Mouse (Mus musculus) embryonic facial prominence, embryonic 10.5 days (tissue): Measurements from ENCODE around the gene Gpalpp1. TPM values are rescaled to one million over a fixed set of nuclear protein-coding genes. Genes with fewer than 3 reads are reported as not detected.

Experiments used
- DNase-seq: peaks from one replicate; pipeline ENCODE4 v3.0.0-alpha.2; 2017; ENCODE audit warnings: low spot score
- H3K27ac ChIP-seq: fragments of 300-500 bp; sonication (generic); replicated peaks from 2 replicates; pipeline ENCODE4 v1.5.1; 2016; ENCODE audit warnings: mild to moderate bottlenecking
- H3K27me3 ChIP-seq: fragments of 300-500 bp; sonication (generic); replicated peaks from 2 replicates; pipeline ENCODE4 v1.6.1; 2016; ENCODE audit warnings: low read depth, mild to moderate bottlenecking; ENCODE audit not compliant: poor library complexity, severe bottlenecking
- H3K36me3 ChIP-seq: fragments of 300-500 bp; sonication (generic); replicated peaks from 2 replicates; pipeline ENCODE4 v1.6.1; 2016; ENCODE audit warnings: mild to moderate bottlenecking, moderate library complexity
- H3K4me1 ChIP-seq: fragments of 300-500 bp; sonication (generic); 2 replicates; pipeline ENCODE4 v1.6.1; 2016
- H3K4me3 ChIP-seq: fragments of 300-500 bp; sonication (generic); 2 replicates; pipeline ENCODE4 v1.5.1; 2016; ENCODE audit warnings: mild to moderate bottlenecking, moderate library complexity
- H3K9me3 ChIP-seq: fragments of 300-500 bp; sonication (generic); 2 replicates; pipeline ENCODE4 v1.6.1; 2016; ENCODE audit warnings: mild to moderate bottlenecking
- WGBS: fragments of 180-500 bp; shearing (Covaris S2); methylation state at CpG from one replicate; pipeline ENCODE4 v1.1.7; 2016; 5-methylcytosine and 5-hydroxymethylcytosine counted together
- polyA plus RNA-seq: library from polyadenylated mRNA; unstranded; fragments of >200 nt; fragmentation: Nextera tagmentation; extraction: Ambion mirVana; gene quantifications from 2 replicates; pipeline ENCODE4 v1.2.1, GENCODE M21; 2016

Gene Gpalpp1
- polyA plus RNA-seq, 1 experiment from 2014 or later: 16.1 TPM

DNA sequence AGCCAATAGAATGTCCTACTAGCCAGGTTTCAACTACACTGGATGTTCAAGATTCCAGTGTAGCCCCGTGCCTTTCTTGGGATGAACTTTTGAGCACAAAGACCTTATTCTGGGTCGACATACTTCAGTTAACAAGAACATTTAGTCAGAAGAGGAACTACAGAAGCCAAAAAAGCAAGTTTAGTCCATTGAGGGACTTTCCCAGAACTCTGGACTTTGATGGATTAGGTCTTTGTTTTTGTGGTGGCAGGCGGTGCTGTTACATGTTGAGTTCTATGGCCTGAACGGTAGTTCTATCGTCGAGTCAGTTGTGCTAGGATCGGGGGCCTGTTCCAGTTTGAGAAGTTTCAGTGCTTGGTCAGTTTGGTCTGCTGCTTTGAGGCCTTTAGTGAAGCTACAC lies 58.6 kb downstream of the Gpalpp1 start:
- Histone ChIP-seq H3K4me3 (no peak overlapping the region), H3K27me3 (no peaks in the 10 kb centered on the region), H3K4me1 (no peaks in the 10 kb centered on the region), H3K27ac (no peak overlapping the region), H3K9me3 (no peaks in the 10 kb centered on the region), H3K36me3 (no peaks in the 10 kb centered on the region)
- no peak for DNase-seq
- WGBS: 90% methylated on average over 7 of the region's 7 CpGs

DNA sequence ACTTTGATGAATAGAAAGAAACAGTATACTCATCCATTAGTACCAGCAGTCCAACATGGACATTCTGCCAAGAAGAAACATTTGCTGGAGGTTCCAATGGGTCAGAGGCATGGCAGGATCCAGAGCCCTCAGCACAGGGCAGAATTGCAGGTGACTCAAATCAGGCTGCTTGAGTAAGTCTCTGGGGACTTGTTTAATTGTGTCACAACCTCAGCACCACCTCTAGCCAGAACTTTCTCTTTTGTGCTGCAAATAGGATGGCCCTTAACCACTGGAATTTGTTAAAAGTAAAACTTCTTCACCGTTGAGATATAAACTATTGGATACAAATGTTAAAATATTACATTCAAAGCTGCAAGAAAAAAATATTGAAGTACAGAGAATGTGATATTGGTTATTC lies 64.8 kb downstream of the Gpalpp1 start:
- DNase-seq: no peak

DNA sequence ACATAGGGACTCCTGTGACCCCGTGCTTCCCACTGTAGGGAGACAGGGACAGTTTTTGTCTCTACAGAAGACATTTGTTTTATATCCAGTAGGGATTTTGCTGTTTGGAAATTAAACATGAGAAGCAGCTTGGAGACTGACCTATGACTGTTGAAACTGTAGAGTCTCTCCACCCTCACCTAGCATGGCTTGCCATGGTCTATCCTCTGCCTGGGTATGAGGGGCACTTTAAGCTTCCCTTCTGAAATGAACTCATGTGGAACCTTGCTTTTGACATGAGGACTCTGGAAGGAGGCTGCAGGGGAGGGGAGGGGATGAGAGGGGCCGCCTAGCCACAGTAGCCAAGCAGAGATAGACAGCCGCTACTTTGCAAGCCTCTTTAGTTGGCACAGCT lies 66.4 kb downstream of the Gpalpp1 start:
- no peaks in the 10 kb centered on the region for H3K4me1 ChIP-seq
- H3K36me3 ChIP-seq: no peaks in the 10 kb centered on the region
- H3K9me3 ChIP-seq: no peaks in the 10 kb centered on the region
- 67% methylated on average over 3 of the region's 3 CpGs for WGBS
- no peak for DNase-seq
- H3K27me3 ChIP-seq: no peaks in the 10 kb centered on the region
- H3K4me3 ChIP-seq: no peak overlapping the region
- no peak overlapping the region for H3K27ac ChIP-seq

More for the DNA sequence above, 64.8 kb downstream of the Gpalpp1 start:
- no peaks in the 10 kb centered on the region for H3K27me3 ChIP-seq
- H3K36me3 ChIP-seq: no peaks in the 10 kb centered on the region
- H3K4me3 ChIP-seq: no peak overlapping the region
- H3K9me3 ChIP-seq: no peaks in the 10 kb centered on the region
- 59% methylated on average over 1 of the region's 1 CpGs for WGBS
- H3K4me1 ChIP-seq: no peaks in the 10 kb centered on the region
- H3K27ac ChIP-seq: no peak overlapping the region

DNA sequence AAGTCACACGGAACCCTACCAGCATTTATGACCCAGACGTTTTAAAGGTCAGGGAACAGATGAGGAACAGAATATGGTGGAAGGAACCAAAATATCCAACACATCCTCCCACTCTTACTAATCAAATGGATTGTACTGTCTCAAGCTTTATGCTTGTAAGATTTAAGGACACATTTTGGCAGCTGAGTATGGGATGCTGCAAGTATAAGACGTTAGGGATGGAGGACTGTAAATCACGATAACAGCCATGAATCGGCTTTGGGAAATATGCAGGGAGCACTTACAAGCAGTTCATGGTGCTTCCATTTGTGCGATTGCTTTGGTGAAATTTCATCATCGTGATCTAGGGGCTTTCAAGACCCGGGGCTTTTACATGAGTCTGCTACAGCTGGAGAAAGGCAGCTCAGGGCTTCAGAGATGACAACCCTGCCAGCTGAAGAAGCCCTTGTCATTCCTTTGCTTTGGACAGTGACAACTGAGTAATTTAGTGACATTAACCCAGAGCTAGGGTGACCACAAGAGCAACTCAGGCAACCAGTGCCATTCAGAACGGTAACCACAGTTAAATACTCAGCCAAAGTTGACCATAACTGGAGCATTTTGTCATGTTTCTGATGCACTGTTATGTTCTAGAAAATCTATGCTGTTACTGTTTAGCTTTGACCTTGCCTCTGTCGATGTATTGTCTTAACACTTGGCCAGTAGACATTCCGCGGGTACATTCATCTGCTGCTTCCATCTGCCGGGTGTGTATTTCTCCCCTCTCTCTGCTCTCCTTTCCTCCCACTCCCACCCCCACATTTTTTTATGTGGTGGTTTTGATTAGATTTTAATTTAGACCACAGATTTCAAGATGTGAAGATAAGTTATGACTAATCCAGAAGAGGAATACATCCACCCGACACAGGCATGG lies 67.1 kb downstream of the Gpalpp1 start:
- 85% methylated on average over 14 of the region's 14 CpGs for WGBS
- Histone ChIP-seq H3K27me3 (no peaks in the 10 kb centered on the region), H3K4me1 (no peaks in the 10 kb centered on the region)

More for the DNA sequence above, 67.1 kb downstream of the Gpalpp1 start:
- Histone ChIP-seq H3K36me3 (no peaks in the 10 kb centered on the region), H3K4me3 (no peak overlapping the region), H3K27ac (no peak overlapping the region), H3K9me3 (no peaks in the 10 kb centered on the region)
- DNase-seq: no peak

Other genes with a start within 250 kb of the Gpalpp1 start
- 0.67 and 0.84 TPM in 2 replicates for gene Kctd4, start 155.8 kb downstream of the Gpalpp1 start, polyA plus RNA-seq
- gene Gtf2f2, start 99.9 kb downstream of the Gpalpp1 start, polyA plus RNA-seq: 55.7 and 56.2 TPM in 2 replicates
- gene Nufip1, start 131 bp upstream of the Gpalpp1 start, polyA plus RNA-seq: 19.4 and 21.0 TPM in 2 replicates